Mouse (Mus musculus) fibroblast of lung, adult 2 months (primary cell): ENCODE data around the gene Riox1.
"Not testable (repeated sequence)": the region's sequence is repeated elsewhere in the genome, so short reads cannot be mapped to it uniquely, and the experiment has no call there.

ENCODE experiments used
- DNase-seq: peaks from one replicate; pipeline ENCODE4 v3.0.0-alpha.2; 2011; ENCODE audit warnings: low read depth

Gene Riox1

GRCm38 (mm10) chr12:83949776-83950492 lies 474 bp upstream of the Riox1 start:
- no peak for DNase-seq

GRCm38 (mm10) chr12:83950840-83951701 lies 663 bp downstream of the Riox1 start:
- no peak for DNase-seq

GRCm38 (mm10) chr12:83951711-83952575 lies 1.5 kb downstream of the Riox1 start:
- DNase-seq = no peak

GRCm38 (mm10) chr12:83958278-83958677 lies 7.9 kb downstream of the Riox1 start:
- no peak for DNase-seq

GRCm38 (mm10) chr12:83965235-83965634 lies 14.8 kb downstream of the Riox1 start:
- no peak for DNase-seq

DNA sequence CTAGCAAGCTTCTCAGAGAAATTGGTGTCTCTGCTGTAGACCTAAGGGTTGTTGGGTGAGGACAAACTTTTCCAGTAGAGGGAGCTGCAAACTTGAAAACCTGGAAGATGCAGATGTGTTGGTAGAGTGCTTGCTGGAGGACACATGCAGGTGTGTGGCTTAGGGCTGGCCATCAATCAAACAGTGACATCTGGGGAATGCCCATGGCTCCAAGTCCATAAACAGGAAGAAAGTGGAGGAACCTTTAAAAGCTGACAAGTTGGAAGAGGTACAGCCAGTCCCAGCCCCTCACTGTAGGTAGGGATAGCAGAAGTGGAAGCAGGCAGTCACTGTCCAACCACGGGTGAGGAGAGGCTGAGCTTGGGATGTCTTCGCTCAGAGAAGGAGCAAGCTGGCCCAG lies 21.7 kb downstream of the Riox1 start:
- no peak for DNase-seq

GRCm38 (mm10) chr12:83978862-83979261 lies 28.5 kb downstream of the Riox1 start:
- no peak for DNase-seq

DNA sequence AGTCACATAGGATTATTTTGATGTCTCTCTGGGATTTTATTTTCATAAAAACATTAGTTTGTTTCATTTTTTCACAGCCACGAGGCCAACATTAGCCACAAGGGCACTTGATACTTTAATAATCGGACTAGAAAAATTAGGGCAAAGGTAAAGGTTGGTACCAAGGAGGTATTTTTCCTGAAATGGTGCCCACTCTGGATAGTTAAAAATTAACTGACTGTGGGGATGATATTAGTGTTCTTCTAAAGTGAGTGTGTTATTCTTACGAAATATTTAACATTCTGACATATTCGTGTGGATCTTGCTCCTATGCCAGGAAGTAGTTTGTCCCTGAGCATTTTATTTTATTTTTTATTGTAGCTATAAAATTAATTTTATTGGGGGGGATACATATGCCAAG lies 31.2 kb downstream of the Riox1 start:
- no peak for DNase-seq

DNA sequence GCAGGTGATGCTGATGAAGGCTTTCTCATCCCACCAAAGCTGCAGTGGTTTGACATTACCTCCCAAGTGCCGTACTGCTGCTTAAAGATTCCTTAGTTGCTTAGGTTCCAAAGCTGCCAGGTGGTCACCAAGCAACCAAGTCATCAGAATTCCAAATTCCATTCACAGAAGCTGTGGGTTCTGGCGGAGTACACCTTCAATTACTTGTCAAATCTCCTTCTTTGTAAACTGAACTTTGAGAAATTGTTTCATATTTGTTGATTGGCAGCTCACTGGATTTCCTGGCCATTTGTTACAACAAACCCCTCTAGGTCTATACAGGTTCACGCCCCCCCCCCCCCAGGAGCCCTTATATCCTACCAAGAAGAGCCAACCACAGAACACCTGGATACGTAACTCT lies 34.3 kb downstream of the Riox1 start, which contains the start of gene Heatr4:
Gene Heatr4 (minus strand): TSS at position 101 of the 400 bp plus-strand sequence.
- no peak for DNase-seq

GRCm38 (mm10) chr12:83987242-83987582 lies 36.8 kb downstream of the Riox1 start:
- DNase-seq = no peak

DNA sequence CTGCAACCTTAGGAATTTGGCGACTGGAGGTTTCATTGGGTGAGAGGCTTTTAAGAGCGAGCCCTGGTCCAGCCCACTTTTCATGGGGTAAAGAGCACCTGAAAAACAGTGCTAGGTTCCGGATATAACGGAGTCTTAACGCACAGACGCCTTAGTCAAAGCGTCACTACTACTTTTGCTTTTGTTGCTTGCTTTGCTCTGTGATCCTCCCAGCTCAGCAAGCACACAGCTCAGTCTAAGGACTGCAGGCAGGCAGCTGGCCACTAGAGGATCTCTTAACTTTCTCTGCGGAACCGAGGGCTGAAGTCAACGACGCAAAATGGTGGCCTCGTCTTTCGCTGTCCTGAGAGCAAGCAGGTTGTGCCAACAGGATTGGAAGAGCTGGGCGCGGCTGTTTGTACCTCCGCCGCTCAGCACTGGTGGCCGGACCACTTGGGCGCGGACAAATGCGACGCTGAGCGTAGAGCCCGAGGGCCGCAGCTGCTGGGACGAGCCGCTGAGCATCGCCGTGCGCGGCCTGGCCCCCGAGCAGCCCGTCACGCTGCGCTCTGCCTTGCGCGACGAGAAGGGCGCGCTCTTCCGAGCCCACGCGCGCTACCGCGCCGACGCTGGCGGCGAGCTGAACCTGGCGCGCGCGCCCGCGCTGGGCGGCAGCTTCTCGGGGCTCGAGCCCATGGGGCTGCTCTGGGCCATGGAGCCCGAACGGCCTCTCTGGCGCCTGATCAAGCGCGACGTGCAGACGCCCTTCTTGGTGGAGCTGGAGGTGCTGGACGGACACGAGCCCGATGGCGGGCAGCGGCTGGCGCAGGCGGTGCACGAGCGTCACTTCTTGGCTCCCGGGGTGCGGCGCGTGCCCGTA lies 37.4 kb downstream of the Riox1 start, which contains the start of gene Acot2:
Gene Acot2 (plus strand): TSS at position 279 of the 859 bp plus-strand sequence.
- DNase-seq = peak; percentile 70

- no peak for DNase-seq
Measured at GRCm38 (mm10) chr12:83988483-83988882, 38.1 kb downstream of the Riox1 start.

- no peak for DNase-seq
Measured at GRCm38 (mm10) chr12:83989378-83989777, 39.0 kb downstream of the Riox1 start.

DNA sequence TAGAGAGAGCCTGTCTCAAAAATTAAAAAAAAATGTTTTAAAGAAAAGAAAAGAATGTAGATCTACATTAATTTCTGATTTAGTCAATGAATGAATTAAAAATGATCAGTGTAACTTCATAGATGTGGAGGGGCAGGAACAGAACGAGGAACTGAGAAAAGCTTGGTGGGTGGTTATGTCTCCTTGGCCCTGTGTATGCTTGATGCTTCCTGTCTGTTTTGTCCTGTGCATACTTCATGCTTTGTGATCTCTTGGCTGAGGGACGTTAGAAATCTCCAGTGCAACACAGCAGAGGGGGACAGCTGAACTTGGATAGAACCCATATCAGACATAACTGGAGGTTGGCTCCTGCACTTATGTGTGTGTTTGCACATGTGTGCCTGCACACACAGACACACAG lies 46.8 kb downstream of the Riox1 start:
- DNase-seq = no peak

DNA sequence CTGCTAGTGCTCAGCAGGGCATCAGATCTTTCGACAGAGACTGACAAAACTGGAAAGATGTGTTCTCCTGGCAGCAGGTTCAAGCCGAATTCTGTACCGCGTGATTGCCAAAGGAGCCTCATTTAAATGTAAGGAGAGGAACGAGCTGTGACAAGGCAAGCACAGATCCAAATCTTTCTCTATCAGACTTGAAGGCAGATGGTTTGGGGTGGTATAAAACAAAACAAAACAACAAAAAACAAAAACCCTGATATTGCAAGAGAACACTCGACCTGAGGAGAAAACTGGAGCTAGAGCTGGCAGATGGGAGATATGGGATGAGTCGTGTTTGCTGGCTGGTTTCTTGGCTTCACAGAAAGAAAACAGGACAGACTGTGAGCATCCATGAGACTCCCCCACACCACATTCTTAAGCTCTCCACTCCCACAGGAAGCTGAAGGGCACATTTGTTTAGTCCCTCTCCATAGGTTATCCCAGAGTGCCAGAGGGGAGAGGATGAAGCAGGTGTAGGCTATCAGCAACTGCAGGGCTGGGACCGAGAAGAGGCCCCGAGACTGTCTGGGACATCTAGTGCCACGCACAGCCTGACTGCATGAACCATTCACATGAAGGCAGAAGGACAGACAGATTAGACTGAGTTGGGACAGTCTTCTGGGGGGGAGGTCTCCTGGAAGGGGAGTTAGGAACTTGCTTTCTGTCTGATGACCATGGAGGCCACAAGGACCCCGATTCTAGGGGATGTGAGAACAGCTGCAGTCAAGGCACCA lies 48.1 kb downstream of the Riox1 start:
- no peak for DNase-seq

DNA sequence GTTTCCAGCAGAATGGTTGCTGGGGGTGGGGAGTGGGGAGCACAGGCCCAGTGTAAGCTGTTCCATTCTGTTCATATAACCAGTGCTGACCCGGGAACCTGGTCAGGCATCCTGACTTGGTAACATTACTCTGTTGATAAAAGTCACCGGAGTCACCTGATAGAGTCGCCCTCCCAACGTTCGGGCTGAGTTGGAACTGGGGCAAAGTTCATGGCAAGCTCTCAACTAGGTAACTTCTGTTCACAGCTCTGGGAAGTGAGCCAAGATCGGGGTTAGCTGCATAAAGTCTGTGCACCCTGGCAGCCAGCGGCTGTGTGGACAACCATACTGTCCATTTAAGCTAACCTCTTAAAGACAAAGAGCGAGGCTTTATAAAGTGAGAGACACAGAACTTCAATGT lies 48.8 kb downstream of the Riox1 start:
- not testable (repeated sequence) for DNase-seq

GRCm38 (mm10) chr12:84000418-84000817 lies 50.0 kb downstream of the Riox1 start:
- no peak for DNase-seq
